Mouse (Mus musculus): Measurements from ENCODE around the gene Igsf21.

The Igsf21 gene

GRCm38 (mm10) chr4:139978716-139979115 is 267.9 kb downstream of the Igsf21 start:
- DNase-seq (ENCODE audit: low read depth, low spot score): no peak

GRCm38 (mm10) chr4:139977308-139977781 is 269.2 kb downstream of the Igsf21 start:
- no peak for DNase-seq (ENCODE audit: low read depth, low spot score)

Measured in CD4-positive, CD25-positive, alpha-beta regulatory T cell, adult 2 months (primary cell).